Mouse (Mus musculus): ENCODE data around the gene Dennd1c.
A peak's percentile ranks its signal among the peaks of the same experiment; 100 is the strongest.

Gene Dennd1c

GRCm38 (mm10) chr17:57048816-57049215, 29.5 kb downstream of the Dennd1c start:
- no peak for DNase-seq (ENCODE audit: low read depth, low spot score)

GRCm38 (mm10) chr17:57047406-57047805, 30.9 kb downstream of the Dennd1c start:
- no peak for DNase-seq (ENCODE audit: low read depth, low spot score)

GRCm38 (mm10) chr17:57041554-57041953, 36.8 kb downstream of the Dennd1c start, which contains the start of gene Slc25a41:
TSS of gene Slc25a41 (minus strand) at chr17:57041654.
- no peak for DNase-seq (ENCODE audit: low read depth, low spot score)

GRCm38 (mm10) chr17:57038978-57039377, 39.3 kb downstream of the Dennd1c start:
- DNase-seq (ENCODE audit: low read depth, low spot score): no peak

- DNase-seq (ENCODE audit: low read depth, low spot score): no peak
Observed at GRCm38 (mm10) chr17:57032854-57033253, 45.5 kb downstream of the Dennd1c start.

- peak; percentile 100 for DNase-seq (ENCODE audit: low read depth, low spot score)
Observed at GRCm38 (mm10) chr17:57031661-57032420, 46.5 kb downstream of the Dennd1c start.

GRCm38 (mm10) chr17:57030931-57031660, 47.2 kb downstream of the Dennd1c start, which contains the start of gene Khsrp:
TSS of gene Khsrp (minus strand) at chr17:57031522.
- no peak for DNase-seq (ENCODE audit: low read depth, low spot score)

GRCm38 (mm10) chr17:57029691-57030090, 48.6 kb downstream of the Dennd1c start:
- DNase-seq (ENCODE audit: low read depth, low spot score): no peak

- DNase-seq (ENCODE audit: low read depth, low spot score): no peak
Observed at GRCm38 (mm10) chr17:57027471-57027870, 50.8 kb downstream of the Dennd1c start.

- DNase-seq (ENCODE audit: low read depth, low spot score): no peak
Observed at GRCm38 (mm10) chr17:57020960-57021359, 57.4 kb downstream of the Dennd1c start.

GRCm38 (mm10) chr17:57019693-57020092, 58.6 kb downstream of the Dennd1c start:
- no peak for DNase-seq (ENCODE audit: low read depth, low spot score)

Measured in brain, embryonic 18.5 days (tissue).